Mouse (Mus musculus) mesoderm, embryonic 11.5 days (tissue): ENCODE data around the gene Gdpd2.

Source experiments
- DNase-seq: peaks from one replicate; pipeline ENCODE4 v3.0.0-alpha.2; 2012; ENCODE audit warnings: low read depth, low spot score

Gdpd2 gene

DNA sequence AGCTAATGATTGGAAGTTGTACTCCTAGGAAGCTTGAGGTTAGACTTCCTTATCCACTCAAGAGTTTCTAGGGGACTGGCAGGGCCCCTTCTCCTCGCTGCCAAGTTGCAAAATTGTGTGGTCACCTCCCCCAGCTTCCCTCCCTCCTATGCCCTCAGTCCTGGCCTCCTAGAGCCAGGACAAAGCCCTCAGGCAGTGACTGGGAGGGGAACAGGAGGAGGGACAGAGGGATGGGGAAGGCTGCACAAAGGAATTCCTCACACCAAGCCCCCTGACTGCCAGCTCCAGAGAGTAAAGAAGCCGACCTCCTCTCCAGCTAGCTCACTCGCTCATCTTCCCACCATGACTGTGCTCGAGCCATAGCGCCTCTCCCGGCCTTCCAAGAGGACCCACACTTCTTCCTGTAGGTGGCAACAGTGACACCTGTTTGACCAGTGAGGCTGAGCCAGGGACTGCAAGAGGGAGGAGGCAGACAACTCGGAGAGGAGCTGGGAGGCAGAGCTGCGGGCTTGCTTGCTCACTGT is at the start of gene Gdpd2:
Gene Gdpd2, plus strand, starts transcription at position 209 of the 524 bp plus-strand sequence.
- peak; percentile 51 for DNase-seq

DNA sequence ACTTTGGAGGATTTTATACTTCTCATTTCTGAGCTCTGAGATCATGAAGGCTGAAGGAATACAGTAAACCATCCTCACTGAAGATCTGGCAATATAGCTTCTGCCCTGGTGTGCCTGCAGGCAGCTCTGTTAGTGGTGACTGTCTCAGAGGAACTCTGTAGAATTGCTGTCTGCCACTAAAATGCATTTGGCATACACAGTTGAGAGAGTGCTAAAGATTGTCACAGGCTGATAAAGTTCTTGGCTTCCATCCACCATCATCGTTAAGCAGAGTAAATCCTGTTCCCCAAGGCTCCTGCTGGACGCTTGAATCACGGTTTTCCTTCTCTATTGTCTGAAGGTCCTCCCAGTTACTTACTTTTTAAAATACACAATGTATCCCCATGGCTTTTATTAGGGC is 43.1 kb upstream of the Gdpd2 start:
- DNase-seq: no peak

DNA sequence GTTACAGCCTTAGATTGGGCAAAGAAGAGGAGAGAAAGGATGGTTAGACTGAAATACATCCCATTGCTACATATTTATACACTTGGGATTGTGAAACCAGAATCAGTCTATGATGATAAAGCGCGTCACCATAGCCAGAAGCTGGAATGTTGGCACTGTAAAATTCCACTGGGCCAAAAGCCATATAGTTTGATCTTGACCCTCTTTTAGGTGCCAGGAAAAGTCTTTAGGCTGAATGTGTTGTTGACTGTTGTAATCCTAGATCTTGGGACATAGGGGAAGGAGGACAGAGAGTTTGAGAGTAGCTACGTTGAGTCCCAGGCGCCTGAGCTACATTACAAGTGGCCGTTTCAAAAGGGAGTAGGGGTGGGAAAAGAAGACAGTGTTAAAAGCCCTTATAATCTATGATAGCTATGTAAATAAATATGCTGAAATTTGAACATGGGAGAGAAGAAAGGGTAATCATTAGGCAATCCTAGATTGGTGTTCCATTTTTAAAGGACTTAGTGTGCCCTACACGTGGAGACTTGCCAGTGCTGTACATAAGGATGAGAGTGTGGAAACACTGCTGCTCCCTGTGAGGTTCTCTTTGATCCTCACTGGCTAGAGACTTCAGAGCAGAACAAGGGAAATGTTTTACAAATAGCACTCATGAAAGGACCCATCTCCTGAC is 42.2 kb upstream of the Gdpd2 start:
- no peak for DNase-seq

DNA sequence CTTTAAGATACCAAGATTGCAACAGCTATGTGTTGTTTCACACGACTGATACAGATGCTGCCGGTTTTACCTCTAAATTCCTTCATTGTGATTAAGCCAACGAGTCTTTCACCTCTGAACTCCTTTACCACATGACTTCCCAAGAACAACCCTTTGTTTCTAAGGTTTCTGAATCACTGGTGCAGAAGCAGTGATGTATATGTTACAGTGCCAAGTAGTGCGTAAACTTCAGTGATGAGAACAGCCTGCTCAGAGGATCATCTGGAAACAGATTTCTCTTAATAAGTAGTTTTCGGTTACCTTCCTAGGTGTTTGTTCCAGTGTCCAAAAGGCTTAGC is 41.7 kb upstream of the Gdpd2 start:
- no peak for DNase-seq

DNA sequence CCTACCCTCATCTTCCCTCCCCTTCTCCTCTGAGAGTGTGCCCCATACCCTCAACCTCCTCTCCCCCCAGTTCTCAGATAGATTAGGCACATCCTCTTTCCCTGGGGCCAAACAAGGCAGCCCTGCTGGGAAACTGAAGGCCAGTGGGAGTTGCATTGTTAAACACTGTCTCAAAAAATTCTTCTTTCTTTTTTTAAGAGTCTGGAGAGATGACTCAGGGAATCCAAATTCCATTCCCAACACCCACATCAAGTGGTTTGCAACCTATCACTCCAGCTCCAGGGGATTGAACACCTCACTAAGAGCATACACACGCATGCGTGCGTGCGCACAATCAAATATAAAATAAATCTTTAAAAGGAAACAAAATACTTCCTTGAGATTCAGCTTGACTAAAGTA is 32.9 kb upstream of the Gdpd2 start:
- DNase-seq: no peak

DNA sequence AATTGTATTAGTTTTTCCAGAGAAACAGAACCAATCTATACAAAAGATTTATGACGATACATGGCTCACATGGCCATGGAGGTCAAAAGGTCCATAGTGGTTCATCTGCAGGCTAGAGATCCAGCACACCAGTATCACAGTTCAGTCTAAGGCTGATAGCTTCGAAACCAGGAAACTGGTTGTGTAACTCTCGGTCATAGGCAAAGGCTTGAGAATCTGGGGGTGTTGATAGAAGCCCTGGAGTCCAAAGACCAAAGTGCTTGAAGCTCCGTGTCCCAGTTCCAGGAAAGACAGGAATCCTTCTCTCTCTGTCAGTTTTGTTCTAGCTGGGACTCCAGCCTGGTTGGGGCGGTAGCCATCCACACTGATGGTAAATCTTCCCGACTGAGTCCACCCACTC is 21.6 kb upstream of the Gdpd2 start:
- no peak for DNase-seq

DNA sequence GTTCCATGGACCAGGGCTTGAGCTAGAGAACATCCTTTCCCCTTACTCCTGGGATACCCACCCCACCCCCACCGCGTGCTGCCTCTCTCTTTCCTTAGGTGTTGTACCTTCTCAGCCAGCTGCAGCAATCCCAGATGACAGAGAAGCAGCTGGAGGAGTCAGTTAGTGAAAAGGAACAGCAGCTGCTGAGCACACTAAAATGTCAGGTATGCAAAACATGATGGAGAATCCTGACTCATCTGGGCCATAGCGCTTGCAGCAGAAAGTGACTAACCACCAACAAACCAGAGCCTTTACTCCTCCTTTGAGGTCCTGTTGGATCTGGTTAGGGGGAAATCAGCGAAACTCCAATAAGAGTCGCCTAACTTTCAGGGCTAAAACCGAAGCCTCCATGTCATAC is 13.5 kb upstream of the Gdpd2 start:
- DNase-seq: no peak

DNA sequence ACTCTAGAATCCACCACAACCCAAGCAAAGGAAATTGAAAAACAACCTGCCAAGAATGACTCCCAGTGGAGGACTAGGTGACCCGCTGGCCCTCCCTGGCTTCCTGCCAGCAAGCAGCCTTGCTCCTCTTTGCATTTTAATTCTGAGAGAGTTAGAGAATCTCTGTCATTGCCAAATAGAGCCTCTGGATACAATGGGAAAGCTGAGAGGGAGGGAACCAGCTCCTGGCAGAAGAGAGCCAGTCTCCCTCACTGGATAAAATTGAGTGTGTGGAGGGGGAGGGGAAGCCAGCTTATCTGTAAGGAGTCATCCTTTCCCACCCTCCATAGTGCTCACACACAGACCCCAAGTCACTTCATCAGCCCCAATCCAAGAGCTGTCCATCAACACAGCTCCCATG is 726 bp upstream of the Gdpd2 start:
- peak; percentile 32 for DNase-seq

DNA sequence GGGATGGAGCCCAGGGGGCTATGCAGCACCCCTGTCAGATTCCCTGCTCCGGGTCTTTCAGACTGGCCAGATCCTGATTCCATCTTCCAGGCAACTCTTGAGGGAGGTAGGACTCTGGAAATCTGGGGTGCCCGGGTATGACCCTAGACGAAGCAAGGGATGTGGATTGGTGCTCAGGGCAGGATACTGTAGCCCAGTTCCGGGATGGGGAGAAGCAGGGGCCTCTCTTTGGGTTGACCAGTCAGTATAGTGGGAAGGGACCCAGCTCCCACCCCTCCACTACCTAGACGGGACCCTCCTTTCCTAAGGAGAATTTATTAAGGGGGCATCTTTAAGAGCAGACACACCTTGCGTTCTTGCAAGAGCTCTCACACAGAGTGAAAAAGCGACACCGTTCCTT is 593 bp downstream of the Gdpd2 start:
- DNase-seq: no peak

DNA sequence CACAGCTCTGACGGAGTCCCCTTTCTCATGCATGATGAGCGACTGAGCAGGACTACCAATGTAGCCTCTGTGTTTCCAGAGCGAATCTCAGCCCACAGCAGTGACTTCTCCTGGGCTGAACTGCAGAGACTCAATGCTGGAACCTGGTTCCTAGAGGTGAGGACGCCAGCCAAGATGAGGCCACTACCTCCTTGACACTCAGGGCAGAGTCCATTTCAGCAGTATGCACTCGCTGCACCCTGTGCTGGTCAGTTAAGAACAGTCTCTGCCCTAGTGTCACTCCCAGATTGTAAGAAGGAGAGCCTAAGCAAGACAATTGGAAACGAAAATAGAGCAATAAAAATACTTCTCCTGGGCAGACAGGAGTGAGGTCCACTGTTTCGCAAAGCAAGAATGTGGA is 4.7 kb downstream of the Gdpd2 start:
- no peak for DNase-seq

DNA sequence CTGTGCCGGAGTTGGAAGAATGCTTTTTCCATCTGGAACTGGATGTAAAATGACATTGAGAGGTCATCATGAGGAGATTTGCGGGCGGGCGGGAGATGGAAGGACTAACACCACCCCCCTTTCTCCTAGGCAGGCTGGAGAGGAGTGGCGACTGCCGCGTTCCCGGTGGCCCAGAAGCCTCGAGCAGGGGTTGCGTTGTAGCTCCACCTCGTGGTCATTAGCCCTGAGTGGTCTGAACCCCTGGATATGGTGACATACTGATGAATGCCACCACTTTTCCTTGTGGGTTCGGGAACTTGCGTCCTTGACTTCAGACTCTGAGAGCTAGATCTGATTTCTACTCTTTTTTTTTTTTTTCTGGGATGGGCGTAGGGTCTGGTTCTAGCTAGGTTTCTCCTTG is 9.2 kb downstream of the Gdpd2 start:
- peak; percentile 45 for DNase-seq

DNA sequence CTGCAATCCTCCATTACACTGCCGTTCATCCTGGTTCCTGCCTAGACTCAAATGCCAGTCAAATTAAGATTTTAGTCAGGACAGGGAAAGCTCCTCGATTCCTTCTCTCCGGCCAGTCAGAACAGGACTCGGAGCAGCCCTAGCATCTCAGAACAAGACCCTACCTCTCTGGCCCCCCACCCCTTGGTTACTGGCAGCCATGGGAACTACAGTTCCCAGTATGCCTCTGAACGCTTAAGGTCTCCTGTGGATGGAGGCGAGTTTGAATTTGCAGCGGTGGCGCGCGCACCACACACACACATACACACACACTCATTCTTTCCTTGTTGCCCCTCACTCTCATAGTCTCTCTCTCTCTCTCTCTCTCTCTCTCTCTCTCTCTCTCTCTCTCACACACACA is 9.8 kb downstream of the Gdpd2 start:
- DNase-seq: peak; percentile 12

DNA sequence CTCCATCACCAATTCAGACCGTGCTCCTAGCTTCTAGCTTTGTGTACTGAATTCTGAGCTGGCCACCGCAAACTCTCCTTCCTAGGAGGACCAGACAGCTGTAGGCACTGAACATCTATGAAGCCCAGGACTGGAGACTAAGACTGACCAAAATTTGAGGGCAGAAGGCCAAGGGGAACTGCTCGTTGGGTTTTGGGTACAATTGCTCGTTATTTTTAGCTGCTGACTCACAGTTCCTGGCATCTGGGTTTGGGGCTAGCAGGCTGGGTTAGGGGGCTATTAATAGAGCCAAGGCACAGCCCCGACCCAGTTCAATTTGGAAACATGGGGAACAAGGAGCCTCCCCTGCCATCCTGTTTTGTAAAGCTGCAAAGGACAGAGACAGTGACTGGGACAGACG is 11.1 kb downstream of the Gdpd2 start:
- DNase-seq: no peak

DNA sequence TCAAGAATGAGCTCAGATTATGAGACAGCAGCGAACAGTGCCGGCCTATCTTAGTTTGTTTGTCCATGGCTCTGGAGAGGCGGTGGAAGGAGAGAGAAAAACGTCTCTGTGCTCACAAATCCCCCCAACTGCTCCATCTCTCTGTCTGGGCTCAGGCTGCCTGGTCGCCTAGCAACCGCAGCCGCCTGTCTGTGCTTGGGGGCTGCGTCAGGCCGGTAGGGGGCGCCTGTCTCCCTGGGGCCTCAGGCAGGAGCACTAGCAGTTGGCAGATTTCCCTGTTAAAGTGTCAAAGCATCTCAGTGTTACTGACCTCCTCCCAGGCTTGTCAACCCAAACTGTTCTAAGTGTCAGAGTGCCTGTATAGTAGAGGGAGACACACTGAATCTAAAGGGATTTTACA is 12.3 kb downstream of the Gdpd2 start:
- DNase-seq: peak; percentile 62

DNA sequence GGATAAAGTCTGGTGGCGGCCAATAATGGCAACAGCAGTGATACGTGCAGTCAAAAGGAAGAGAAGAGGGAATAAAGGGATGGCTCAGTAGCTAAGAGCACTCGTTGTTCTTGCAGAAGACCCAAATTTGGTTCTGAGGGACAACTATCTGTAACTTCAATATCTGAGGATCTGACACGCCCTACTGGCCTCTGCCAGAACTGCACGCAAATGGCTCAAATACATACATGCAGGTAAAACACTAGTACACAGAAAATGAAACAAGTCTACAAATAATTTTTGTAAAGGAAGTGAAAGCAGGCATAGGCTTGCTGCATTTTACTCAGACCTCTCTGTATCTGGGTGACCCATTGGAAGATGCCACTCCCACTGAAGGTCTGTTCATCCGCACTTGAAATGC is 36.2 kb downstream of the Gdpd2 start:
- no peak for DNase-seq

DNA sequence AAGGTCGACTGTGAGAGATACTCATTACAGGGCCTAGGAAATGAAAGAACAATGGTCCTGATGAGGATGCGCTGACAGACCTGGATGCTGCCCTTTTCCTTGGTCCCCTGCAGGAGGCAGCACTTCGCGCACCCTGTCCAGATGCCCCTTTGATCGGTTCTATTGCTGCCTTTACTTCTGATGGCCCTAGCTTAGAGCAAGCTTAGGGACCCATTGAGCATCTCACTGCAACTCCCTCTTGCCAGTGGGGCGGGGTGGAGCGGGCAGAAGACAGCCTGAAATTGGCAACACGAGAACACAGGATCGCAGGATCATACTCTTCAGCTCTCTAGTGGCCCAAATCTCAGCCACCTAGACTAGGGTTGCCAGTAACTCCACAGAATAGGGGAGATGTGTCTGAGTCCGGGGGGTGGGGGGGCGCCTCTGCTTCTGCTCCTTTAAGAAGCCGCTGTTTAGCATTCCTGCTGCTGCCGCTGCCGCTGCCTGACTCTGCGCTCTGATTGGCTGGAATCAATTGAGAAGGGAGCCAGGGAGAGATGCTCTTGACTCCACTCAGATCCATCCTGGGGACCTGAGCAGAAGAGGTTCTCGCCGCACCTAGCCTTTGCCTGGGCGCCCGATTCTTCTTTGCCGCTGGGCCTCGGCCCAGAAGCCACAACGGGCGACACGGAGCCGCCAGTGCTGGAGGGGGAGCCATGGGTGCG is 37.7 kb downstream of the Gdpd2 start, which contains the start of gene Dlg3:
Gene Dlg3, plus strand, starts transcription at position 542 of the 704 bp plus-strand sequence.
- peak; percentile 73 for DNase-seq

DNA sequence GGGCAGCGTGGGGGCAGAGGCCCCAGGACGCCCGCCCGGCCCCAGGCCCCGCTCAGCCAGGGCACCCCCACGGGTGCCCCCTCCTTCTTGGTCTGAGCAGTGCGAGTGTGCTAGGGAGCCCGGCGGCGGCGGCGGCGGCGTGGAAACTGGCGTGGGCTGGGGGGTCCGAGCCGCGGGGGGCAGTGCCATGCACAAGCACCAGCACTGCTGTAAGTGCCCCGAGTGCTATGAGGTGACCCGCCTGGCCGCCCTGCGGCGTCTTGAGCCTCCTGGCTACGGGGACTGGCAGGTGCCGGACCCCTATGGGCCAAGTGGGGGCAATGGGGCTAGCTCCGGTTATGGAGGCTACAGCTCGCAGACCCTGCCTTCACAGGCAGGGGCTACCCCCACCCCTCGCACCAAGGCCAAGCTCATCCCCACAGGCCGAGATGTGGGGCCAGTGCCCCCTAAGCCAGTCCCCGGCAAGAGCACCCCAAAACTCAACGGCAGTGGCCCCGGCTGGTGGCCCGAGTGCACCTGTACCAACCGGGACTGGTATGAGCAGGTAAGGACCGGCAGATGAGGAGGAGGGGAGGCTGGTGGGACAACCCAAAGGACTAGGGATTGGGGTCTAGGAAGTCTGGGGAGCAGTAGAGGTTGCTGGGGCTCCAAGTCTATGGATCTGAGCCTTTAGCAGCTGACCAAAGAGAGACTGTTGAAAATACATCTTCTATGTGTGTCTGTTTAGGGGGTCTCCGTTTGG is 38.4 kb downstream of the Gdpd2 start:
- DNase-seq: no peak

DNA sequence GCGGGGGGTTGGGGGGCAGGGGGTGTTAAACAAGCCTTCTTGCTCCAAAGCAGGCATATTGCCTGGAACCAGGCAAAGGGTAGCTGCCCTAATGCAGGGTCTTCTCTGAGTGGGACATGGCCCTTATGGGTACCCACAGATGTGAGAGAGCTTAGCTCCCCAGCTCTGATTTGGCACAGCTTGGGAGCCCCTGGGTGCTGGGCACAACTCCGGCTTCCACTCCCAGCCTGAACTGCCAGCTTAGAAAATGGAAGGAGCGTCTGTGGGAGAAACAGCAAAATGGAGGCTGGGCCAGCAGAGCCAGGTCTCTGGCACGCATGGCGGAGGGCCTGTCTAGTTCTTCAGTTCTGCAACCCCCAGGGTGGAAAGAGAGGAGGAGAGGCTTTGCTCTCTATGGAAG is 39.6 kb downstream of the Gdpd2 start:
- DNase-seq: no peak

DNA sequence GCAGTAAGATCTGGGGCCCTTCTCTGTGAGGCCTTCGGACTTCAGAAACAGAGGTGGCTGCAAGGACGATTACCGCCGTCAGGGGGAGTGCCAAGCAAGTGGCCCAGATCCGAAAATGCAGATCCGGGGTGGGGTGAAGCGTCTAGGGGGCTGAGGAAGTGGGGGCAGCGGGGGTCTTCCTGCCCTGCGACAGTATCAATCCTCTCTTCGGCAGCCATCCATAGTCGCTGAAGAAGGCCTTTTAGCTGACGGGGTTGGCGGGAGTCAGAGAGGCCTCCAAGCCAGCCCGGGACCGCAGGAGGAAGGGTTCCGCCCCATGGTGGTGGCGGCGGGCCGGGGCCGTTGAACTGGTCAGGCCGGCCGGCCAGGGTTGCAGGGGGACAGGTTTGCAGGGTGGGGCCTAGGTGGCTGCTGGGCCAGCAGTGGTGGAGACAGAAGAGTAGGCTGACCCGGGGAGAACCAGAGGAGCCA is 44.7 kb downstream of the Gdpd2 start:
- peak; percentile 69 for DNase-seq

DNA sequence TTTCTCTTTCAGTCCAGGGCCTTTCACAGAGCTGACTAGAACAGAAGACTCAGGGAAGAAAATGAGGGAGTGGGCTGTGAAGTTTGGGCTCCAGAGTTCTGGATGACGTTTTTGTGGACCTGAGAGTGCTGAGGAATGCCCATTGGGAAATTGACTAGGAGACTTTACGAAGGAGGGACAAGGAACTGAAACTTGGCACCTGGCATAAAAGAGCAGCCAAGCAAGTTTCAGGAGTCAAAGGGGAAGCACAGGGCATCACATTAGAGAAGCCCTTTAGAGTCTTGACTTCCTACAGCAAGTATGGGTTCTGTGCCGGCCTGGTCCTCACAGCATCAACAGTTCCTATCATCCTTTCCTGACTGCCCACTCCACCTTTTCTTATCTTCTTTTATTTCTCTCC is 45.7 kb downstream of the Gdpd2 start:
- DNase-seq: no peak

DNA sequence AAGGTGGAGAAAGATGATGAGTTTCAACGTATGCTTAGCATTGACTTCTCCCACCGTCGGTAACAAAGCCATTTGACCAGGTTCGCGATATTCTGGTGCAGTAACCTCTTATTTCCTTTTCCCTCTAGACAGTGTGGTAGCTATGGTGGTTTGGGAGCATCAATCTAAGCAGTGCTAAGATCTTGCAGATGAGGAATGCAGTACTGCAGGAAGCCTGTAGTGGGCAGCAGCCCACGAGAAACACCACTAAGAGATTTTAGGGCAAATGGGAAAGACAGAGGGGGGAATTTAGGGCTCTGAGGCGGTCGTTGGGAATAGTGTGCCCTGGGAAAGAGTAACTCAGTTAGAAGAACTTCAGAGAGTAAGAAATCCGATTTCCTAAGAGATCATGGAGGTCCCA is 46.8 kb downstream of the Gdpd2 start:
- DNase-seq: peak; percentile 78

DNA sequence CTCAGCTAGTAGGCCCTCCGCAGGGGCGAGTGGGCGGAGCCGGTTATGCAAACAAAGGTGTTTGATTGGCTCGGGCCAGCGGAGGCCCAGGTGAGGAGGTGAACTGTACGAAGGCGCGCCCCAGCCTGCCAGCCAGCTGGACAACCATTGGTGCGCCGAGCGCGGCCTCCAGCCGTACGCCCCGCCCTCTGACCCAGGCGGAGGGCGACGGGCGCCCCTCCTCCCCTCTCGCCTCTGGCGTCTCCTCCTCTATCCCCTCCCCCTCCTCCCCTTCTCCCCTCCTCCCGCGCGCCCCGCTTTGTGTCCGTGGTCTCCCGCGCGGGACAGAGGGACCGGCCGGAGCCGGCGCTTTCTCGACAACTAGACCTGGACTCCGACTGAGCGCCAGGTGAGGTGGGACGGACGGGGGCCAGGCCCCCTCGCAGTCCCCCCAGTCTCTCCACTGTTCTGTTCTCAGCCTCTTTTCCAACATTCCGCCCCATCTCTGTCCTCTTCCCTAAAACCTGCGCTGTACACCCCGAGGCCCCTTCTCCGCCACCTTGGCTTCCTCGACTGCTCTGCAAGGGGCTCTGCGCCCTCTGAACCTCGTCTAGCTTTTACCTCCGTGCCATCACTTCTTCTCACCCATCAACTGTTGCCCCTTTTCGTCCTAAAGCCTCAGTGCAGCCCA is 47.4 kb downstream of the Gdpd2 start:
- DNase-seq: peak; percentile 87
